Mouse (Mus musculus) midbrain, embryonic 11.5 days (tissue): Measurements from ENCODE around the gene Spdef. TPM values are rescaled to one million over a fixed set of nuclear protein-coding genes. Genes with fewer than 3 reads are reported as not detected.

ENCODE experiments used
- ATAC-seq: fragments of 200-750 bp; cut with Nextera tagmentation; 2 replicates; pipeline ENCODE4 v1.8.0; 2017; ENCODE audit warnings: moderate TSS enrichment, moderate library complexity; ENCODE audit not compliant: low FRiP score
- DNase-seq: peaks from one replicate; pipeline ENCODE4 v3.0.0; 2015; ENCODE audit warnings: low spot score; ENCODE audit errors: missing footprints
- H3K27ac ChIP-seq: fragments of 300-500 bp; sonication (generic); 2 replicates; pipeline ENCODE4 v1.5.1; 2014; ENCODE audit warnings: low read depth, low read length
- H3K27me3 ChIP-seq: fragments of 300-500 bp; sonication (generic); 2 replicates; pipeline ENCODE4 v1.6.1; 2014; ENCODE audit warnings: mild to moderate bottlenecking, low read length, moderate library complexity, mixed read lengths; ENCODE audit not compliant: control insufficient read depth, insufficient read depth
- H3K36me3 ChIP-seq: fragments of 300-500 bp; sonication (generic); 2 replicates; pipeline ENCODE4 v1.6.1; 2014; ENCODE audit warnings: mild to moderate bottlenecking, low read length, moderate library complexity, mixed read lengths; ENCODE audit not compliant: control insufficient read depth, insufficient read depth
- H3K4me1 ChIP-seq: fragments of 300-500 bp; sonication (generic); 2 replicates; pipeline ENCODE4 v1.6.1; 2014; ENCODE audit warnings: low read length; ENCODE audit not compliant: control insufficient read depth, insufficient read depth
- H3K4me2 ChIP-seq: fragments of 300-500 bp; sonication (generic); 2 replicates; pipeline ENCODE4 v1.6.1; 2014; ENCODE audit warnings: mild to moderate bottlenecking, moderate library complexity
- H3K4me3 ChIP-seq: fragments of 300-500 bp; sonication (generic); 2 replicates; pipeline ENCODE4 v1.5.1; 2014; ENCODE audit warnings: low read depth, low read length
- H3K9ac ChIP-seq: fragments of 300-500 bp; sonication (generic); 2 replicates; pipeline ENCODE4 v1.6.1; 2014; ENCODE audit warnings: low read length
- H3K9me3 ChIP-seq: fragments of 300-500 bp; sonication (generic); 2 replicates; pipeline ENCODE4 v1.6.1; 2016; ENCODE audit warnings: low read length; ENCODE audit not compliant: control insufficient read depth
- WGBS: fragments of 180-500 bp; shearing (Covaris S2); extraction: QIAGEN DNeasy Blood & Tissue Kit; methylation state at CpG from one replicate; pipeline ENCODE4 v1.1.7; 2014; 5-methylcytosine and 5-hydroxymethylcytosine counted together
- polyA plus RNA-seq: library from polyadenylated mRNA; unstranded; fragments of >200 nt; fragmentation: Nextera tagmentation; extraction: Ambion mirVana; gene quantifications from 2 replicates; pipeline ENCODE4 v1.2.1, GENCODE M21; 2014

Spdef gene
- polyA plus RNA-seq, 1 experiment from 2014 or later: 0.25 TPM

DNA sequence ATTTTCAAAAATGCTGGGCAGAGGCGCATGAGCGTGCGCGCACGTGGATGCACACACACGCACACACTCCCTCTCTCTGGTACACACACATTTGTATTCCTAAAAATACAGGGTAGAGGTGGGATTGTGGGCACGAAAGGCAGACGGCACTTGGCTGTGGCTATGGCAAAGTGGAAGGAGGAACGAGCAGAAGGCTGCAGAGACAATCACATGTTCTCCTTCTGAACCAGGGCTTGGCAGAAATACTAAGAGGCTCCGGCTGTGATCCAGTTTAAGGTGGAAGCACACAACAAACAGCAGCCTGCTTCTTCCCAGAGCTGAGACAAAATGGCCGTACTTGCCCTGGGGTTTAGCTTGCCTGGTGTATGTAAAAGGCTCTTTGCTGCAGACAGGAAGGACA is 34.1 kb upstream of the Spdef start:
- Histone ChIP-seq H3K9me3 (no peaks in the 10 kb centered on the region; the same call in 1 of the 2 replicates), H3K27ac (no peak overlapping the region), H3K4me3 (no peak overlapping the region), H3K36me3 (peaks cover 11% of the 10 kb centered on the region), H3K4me1 (peaks cover 9% of the 10 kb centered on the region), H3K9ac (no peak overlapping the region), H3K27me3 (no peaks in the 10 kb centered on the region), H3K4me2 (no peak overlapping the region)
- DNase-seq (no peak), ATAC-seq (no peak)
- 98% methylated on average over 11 of the region's 11 CpGs for WGBS

DNA sequence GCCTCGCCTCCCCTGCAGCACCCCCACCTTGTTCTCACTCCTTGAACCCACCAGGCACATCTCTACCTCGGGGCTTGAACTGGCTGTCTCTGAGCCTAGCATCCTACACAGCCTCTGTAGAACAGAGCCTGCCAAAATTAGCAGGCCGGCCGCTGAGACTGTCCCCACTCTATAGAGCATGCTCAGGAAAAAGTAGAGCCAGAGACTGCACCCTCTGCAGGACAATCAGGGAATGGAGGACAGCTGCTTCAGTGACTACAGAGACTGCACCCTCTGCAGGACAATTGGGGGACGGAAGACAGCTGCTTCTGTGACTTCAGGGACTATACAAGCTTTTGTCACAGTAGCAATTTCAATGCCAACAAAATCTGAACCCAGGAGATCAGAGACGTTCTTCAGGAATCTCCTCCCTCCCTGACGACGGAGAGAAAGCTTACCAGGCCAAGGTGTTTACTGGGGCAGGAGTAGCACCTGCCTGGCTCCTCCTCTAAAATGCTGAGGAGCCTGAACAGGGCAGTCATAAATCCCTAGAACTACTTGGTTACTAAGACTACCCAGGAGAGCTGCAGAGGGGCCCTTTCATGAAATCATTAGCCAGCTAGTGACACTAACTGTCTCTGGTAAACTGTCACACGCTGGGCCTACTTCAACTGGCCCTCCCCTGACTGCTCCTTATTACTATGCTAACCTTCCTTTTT is 33.0 kb upstream of the Spdef start:
- WGBS: 37% methylated on average over 9 of the region's 9 CpGs
- Histone ChIP-seq H3K27ac (no peak overlapping the region), H3K4me1 (peaks cover 9% of the 10 kb centered on the region), H3K4me2 (no peak overlapping the region), H3K9me3 (no peaks in the 10 kb centered on the region; the same call in 1 of the 2 replicates), H3K9ac (no peak overlapping the region), H3K36me3 (peaks cover 11% of the 10 kb centered on the region), H3K27me3 (no peaks in the 10 kb centered on the region), H3K4me3 (no peak overlapping the region)
- peak; percentile 79 for ATAC-seq
- DNase-seq: peak; percentile 94

- ATAC-seq (no peak), DNase-seq (no peak)
- WGBS: 82% methylated on average over 6 of the region's 6 CpGs
- no peak overlapping the region for H3K4me3 ChIP-seq
- no peaks in the 10 kb centered on the region; the same call in 1 of the 2 replicates for H3K9me3 ChIP-seq
- no peaks in the 10 kb centered on the region for H3K27me3 ChIP-seq
- H3K4me1 ChIP-seq: peaks cover 9% of the 10 kb centered on the region
- peaks cover 7% of the 10 kb centered on the region for H3K36me3 ChIP-seq
- no peak overlapping the region for H3K4me2 ChIP-seq
- H3K27ac ChIP-seq: peak overlapping the region; percentile 11; the same call in 1 of the 2 replicates
- H3K9ac ChIP-seq: no peak overlapping the region
These were observed 31.4 kb upstream of the Spdef start for GRCm38 (mm10) chr17:27760169-27760568.

- Histone ChIP-seq H3K27ac (no peak overlapping the region), H3K9me3 (no peaks in the 10 kb centered on the region), H3K4me1 (no peaks in the 10 kb centered on the region), H3K9ac (no peak overlapping the region), H3K4me2 (no peak overlapping the region), H3K36me3 (no peaks in the 10 kb centered on the region), H3K4me3 (no peak overlapping the region), H3K27me3 (no peaks in the 10 kb centered on the region)
- WGBS: 84% methylated on average over 8 of the region's 8 CpGs
- DNase-seq (no peak), ATAC-seq (no peak)
These were observed 22.8 kb upstream of the Spdef start for GRCm38 (mm10) chr17:27751314-27752202.

GRCm38 (mm10) chr17:27750451-27750942 is 21.7 kb upstream of the Spdef start:
- Histone ChIP-seq H3K27me3 (no peaks in the 10 kb centered on the region), H3K9ac (no peak overlapping the region), H3K4me2 (no peak overlapping the region), H3K27ac (no peak overlapping the region), H3K4me3 (no peak overlapping the region), H3K4me1 (no peaks in the 10 kb centered on the region), H3K36me3 (no peaks in the 10 kb centered on the region), H3K9me3 (no peaks in the 10 kb centered on the region)
- ATAC-seq (no peak), DNase-seq (no peak)
- WGBS: 92% methylated on average over 6 of the region's 6 CpGs

GRCm38 (mm10) chr17:27748123-27748522 is 19.4 kb upstream of the Spdef start:
- H3K27ac ChIP-seq: no peak overlapping the region
- no peak for DNase-seq
- no peak for ATAC-seq
- H3K4me3 ChIP-seq: no peak overlapping the region
- no peaks in the 10 kb centered on the region for H3K27me3 ChIP-seq
- H3K9me3 ChIP-seq: no peaks in the 10 kb centered on the region
- H3K36me3 ChIP-seq: no peaks in the 10 kb centered on the region
- 82% methylated on average over 2 of the region's 2 CpGs for WGBS
- H3K4me1 ChIP-seq: no peaks in the 10 kb centered on the region
- no peak overlapping the region for H3K4me2 ChIP-seq
- no peak overlapping the region for H3K9ac ChIP-seq

- Histone ChIP-seq H3K4me3 (no peak overlapping the region), H3K27ac (no peak overlapping the region), H3K36me3 (no peaks in the 10 kb centered on the region), H3K4me2 (no peak overlapping the region), H3K27me3 (no peaks in the 10 kb centered on the region), H3K9ac (no peak overlapping the region), H3K9me3 (no peaks in the 10 kb centered on the region), H3K4me1 (no peaks in the 10 kb centered on the region)
- ATAC-seq (no peak), DNase-seq (no peak)
- WGBS: 71% methylated on average over 4 of the region's 4 CpGs
These were observed 17.7 kb upstream of the Spdef start for GRCm38 (mm10) chr17:27746446-27746845.

- Histone ChIP-seq H3K9me3 (no peaks in the 10 kb centered on the region), H3K9ac (no peak overlapping the region), H3K27me3 (no peaks in the 10 kb centered on the region), H3K4me2 (no peak overlapping the region), H3K4me1 (no peaks in the 10 kb centered on the region), H3K36me3 (no peaks in the 10 kb centered on the region), H3K27ac (no peak overlapping the region), H3K4me3 (no peak overlapping the region)
- ATAC-seq: no peak
- no peak for DNase-seq
- 95% methylated on average over 6 of the region's 6 CpGs for WGBS
These were observed 12.2 kb upstream of the Spdef start for GRCm38 (mm10) chr17:27740961-27741360.
